Mouse (Mus musculus): ENCODE data around the gene Pramef6. TPM values are rescaled to one million over a fixed set of nuclear protein-coding genes. Genes with fewer than 3 reads are reported as not detected.

Gene Pramef6
- not detected in 4 replicates for total RNA-seq (2023)

GRCm38 (mm10) chr4:143900280-143900679 lies at the start of gene Pramef6:
TSS of gene Pramef6 (minus strand) at chr4:143900380.

GRCm38 (mm10) chr4:143846197-143846596 lies 54.0 kb downstream of the Pramef6 start, which contains the start of gene Gm13103:
TSS of gene Gm13103 (plus strand) at chr4:143846497.

Other genes with a start within 250 kb of the Pramef6 start
- gene Gm13088, start 243.1 kb downstream of the Pramef6 start, total RNA-seq (2023) = not detected in 4 replicates
- gene Gm13089, start 197.7 kb downstream of the Pramef6 start, total RNA-seq (2023) = not detected in 4 replicates
- not detected in 4 replicates for gene Gm13078, start 180.9 kb downstream of the Pramef6 start, total RNA-seq (2023)
- not detected in 4 replicates for gene Gm13023, start 111.0 kb downstream of the Pramef6 start, total RNA-seq (2023)
- not detected in 4 replicates for gene Gm13084, start 84.3 kb downstream of the Pramef6 start, total RNA-seq (2023)
- gene Gm13103, start 53.9 kb downstream of the Pramef6 start, total RNA-seq (2023) = not detected in 4 replicates
- gene Pramef25, start 50.6 kb upstream of the Pramef6 start, total RNA-seq (2023) = not detected in 4 replicates
- not detected in 4 replicates for gene Gm13101, start 66.6 kb upstream of the Pramef6 start, total RNA-seq (2023)
- not detected in 4 replicates for gene Pramef17, start 94.0 kb upstream of the Pramef6 start, total RNA-seq (2023)
- not detected in 4 replicates for gene Pramel4, start 158.7 kb upstream of the Pramef6 start, total RNA-seq (2023)
- gene Gm13102, start 206.1 kb upstream of the Pramef6 start, total RNA-seq (2023) = not detected in 4 replicates